Mouse (Mus musculus): ENCODE measurements around the gene Eno4. TPM values are rescaled to one million over a fixed set of nuclear protein-coding genes. Genes with fewer than 3 reads are reported as not detected.
A peak's percentile ranks its signal among the peaks of the same experiment; 100 is the strongest.
"Not testable (repeated sequence)": the region's sequence is repeated elsewhere in the genome, so short reads cannot be mapped to it uniquely, and the experiment has no call there.

The Eno4 gene
- total RNA-seq (2017) = not detected in 3 replicates

- ATAC-seq (replicated peaks; ENCODE audit: insufficient number of reproducible peaks, low FRiP score, low TSS enrichment, poor library complexity, severe bottlenecking) = peak; percentile 63; the same call in 1 of the 2 replicates
Observed at GRCm38 (mm10) chr19:58942841-58943828, at the start of gene Eno4, which contains the start of gene Hspa12a. TSS of gene Eno4 (plus strand) at chr19:58943425. TSS of gene Hspa12a (minus strand) at chr19:58943654.

GRCm38 (mm10) chr19:58896216-58896615 is 47.0 kb upstream of the Eno4 start:
- no peak for ATAC-seq (replicated peaks; ENCODE audit: insufficient number of reproducible peaks, low FRiP score, low TSS enrichment, poor library complexity, severe bottlenecking)

- ATAC-seq (replicated peaks; ENCODE audit: insufficient number of reproducible peaks, low FRiP score, low TSS enrichment, poor library complexity, severe bottlenecking) = not testable (repeated sequence)
Observed at GRCm38 (mm10) chr19:58900471-58900870, 42.8 kb upstream of the Eno4 start.

DNA sequence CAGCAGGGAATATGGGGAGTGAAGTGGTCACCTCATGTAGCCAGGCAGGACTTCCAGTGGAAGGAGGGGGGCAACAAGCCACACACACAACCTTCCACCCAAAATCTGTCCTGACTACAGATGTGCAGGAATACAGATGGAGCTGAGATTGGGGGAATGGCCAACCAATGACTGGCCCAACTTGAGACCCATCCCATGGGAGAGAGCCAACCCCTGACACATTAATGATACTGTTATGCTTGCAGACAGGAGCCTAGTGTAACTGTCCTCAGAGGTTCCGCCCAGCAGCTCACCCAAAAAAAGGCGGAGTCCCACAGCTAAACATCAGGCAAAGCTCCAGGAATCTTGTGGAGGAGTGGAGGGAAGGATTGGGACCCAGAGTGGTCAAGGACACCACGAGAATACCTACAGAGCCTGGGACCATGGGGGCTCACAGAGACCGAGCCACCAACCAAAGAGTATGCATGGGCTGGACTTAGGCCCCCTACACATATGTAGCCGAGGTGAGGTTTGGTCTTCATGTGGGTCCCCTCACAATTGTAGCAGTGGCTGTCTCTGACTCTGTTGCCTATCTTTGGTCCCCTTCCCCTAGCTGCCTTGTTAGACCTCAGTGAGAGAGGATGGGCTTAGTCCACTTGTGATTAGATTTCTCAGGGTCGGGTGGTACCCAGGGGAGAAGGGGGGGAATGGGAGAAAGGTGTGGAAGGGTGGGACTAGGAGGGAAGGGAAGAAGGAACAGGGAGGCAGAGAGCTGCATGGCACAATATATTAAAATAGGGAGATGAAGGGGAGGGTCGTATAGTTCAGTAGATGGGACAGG is 39.9 kb upstream of the Eno4 start:
- no peak for ATAC-seq (replicated peaks; ENCODE audit: insufficient number of reproducible peaks, low FRiP score, low TSS enrichment, poor library complexity, severe bottlenecking)

GRCm38 (mm10) chr19:58903899-58904327 is 39.3 kb upstream of the Eno4 start:
- ATAC-seq (replicated peaks; ENCODE audit: insufficient number of reproducible peaks, low FRiP score, low TSS enrichment, poor library complexity, severe bottlenecking) = no peak; the same call in 1 of the 2 replicates

DNA sequence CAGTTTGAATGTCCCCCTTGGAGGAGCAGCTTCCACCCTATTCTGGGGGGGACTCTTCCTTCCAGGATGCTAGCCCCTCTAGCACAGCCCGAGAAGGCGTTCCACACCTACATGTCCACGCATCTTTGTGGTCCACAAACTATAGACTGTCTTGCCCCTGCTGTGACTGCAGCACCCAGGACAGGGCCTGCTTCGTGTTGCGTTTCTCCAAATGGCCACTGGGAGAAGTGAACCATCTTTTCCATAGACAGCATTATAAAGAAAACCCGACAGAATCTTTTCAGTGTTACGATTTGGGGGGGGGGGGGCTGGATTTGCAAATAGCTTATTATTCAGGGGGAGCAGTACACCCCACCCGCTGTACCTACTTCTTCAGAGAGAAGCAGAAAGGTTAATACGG is 36.5 kb upstream of the Eno4 start:
- no peak for ATAC-seq (replicated peaks; ENCODE audit: insufficient number of reproducible peaks, low FRiP score, low TSS enrichment, poor library complexity, severe bottlenecking)

DNA sequence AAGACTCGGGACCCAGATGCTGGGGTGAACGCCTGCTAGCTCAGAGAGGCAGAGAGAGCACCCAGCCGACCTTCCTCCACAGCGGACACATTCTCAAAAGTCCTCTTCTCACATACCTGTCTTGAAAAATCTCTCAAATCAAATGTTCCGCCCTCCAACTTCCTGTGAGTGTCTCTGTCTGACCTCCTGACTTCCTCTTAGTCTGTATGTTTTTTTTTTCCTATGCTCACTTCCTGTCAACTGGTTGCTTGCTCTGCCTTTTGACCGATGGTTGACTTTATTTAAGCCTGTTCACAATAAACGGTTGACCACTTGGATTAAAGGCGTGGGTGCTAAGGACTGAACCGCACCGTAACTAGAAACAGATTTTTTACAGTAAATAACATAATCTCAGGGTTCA is 35.2 kb upstream of the Eno4 start:
- no peak for ATAC-seq (replicated peaks; ENCODE audit: insufficient number of reproducible peaks, low FRiP score, low TSS enrichment, poor library complexity, severe bottlenecking)

- ATAC-seq (replicated peaks; ENCODE audit: insufficient number of reproducible peaks, low FRiP score, low TSS enrichment, poor library complexity, severe bottlenecking) = no peak
Observed at GRCm38 (mm10) chr19:58910941-58911368, 32.3 kb upstream of the Eno4 start.

DNA sequence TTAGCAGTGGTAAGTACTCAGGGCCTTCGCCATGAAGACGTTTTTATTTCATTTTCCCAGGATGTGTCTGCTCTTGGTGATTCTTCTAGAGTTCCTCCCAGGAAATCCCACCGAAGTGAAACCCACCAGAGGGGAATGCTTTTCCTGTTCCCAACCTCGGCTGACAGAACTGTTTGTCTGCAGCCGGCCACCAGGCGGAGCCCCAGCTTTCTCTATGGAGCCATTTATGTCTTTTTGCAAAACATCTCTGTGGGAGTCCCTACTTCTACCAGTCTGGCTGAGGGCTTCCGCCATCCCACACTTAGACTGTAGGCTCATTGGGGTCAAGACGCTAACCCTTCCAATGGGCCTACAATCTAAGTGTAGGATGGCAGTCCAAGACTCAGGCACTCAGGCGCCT is 31.8 kb upstream of the Eno4 start:
- no peak for ATAC-seq (replicated peaks; ENCODE audit: insufficient number of reproducible peaks, low FRiP score, low TSS enrichment, poor library complexity, severe bottlenecking)

GRCm38 (mm10) chr19:58913301-58913700 is 29.9 kb upstream of the Eno4 start:
- ATAC-seq (replicated peaks; ENCODE audit: insufficient number of reproducible peaks, low FRiP score, low TSS enrichment, poor library complexity, severe bottlenecking) = no peak

GRCm38 (mm10) chr19:58918597-58918996 is 24.6 kb upstream of the Eno4 start:
- ATAC-seq (replicated peaks; ENCODE audit: insufficient number of reproducible peaks, low FRiP score, low TSS enrichment, poor library complexity, severe bottlenecking) = no peak

GRCm38 (mm10) chr19:58919148-58919547 is 24.1 kb upstream of the Eno4 start:
- no peak for ATAC-seq (replicated peaks; ENCODE audit: insufficient number of reproducible peaks, low FRiP score, low TSS enrichment, poor library complexity, severe bottlenecking)

DNA sequence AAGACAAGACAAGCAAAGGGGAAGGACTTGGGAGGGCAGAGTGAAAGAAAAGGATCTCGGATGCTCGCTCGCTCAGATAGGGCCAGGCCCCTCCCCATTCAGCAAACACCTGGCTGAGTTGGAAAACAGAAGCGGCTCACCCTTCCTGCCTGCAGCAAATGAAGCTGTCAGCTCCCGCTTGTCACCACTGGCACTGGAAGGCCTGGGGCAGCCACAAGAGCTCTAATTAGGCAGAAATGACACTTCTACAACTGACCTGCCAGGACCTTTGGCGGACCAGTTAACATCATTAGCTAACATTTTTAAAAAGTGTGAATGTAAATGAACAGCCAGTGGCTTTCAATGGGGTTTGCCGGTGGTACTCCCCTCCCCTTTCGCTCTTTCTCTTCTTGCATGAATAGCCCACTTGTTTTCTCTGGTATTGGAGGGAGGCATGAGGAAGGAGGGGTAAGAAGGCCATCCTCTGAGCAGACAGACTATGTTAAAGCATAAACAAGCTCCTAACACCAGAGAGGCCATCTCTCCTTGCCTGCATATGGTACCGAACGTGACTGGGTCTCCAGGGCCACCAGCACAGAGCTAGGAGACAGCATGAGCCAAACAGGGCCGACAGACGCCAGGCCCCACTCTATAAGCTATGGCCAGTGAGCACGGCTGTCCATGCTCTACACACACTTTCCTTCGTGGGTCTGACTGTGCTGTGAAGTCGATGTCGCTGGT is 12.0 kb upstream of the Eno4 start:
- ATAC-seq (replicated peaks; ENCODE audit: insufficient number of reproducible peaks, low FRiP score, low TSS enrichment, poor library complexity, severe bottlenecking) = no peak

DNA sequence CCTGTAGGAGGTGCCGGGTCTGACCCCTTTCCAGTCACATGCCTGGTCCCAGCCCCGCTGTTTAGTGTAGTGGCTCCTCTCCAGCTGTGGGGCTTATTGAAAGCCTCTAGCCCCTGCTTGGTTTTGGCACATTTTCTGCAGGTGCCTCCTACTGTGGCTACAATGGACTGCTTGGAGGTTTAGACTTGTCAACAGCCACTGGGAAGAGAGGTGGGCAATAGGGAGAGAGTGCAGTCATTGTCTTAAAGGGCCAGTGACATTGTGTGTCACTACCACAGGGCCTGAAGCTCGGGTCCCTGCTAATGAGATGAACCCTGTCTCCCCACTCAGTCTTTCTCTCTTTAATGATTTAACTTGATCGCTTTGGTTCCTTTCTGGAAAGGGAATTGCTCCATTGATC is 10.2 kb upstream of the Eno4 start:
- ATAC-seq (replicated peaks; ENCODE audit: insufficient number of reproducible peaks, low FRiP score, low TSS enrichment, poor library complexity, severe bottlenecking) = no peak

DNA sequence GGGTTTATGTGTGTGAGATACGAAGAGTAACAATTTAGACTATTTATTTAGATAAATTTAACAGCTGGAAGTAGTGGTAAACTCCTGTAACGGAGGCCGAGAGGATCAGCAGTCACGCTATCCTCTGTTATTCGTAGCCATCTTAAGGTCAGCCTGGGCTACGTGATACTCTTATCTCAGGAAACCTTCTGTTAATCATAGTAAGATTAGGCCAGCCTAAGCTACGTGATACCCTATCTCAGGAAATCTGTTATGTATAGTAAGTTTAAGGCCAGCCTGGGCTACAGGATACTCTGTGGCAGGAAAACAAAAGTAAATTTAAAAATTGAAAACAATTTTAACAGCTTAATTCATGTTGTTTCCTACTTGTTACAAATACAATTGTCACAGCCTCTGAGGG is 2.7 kb downstream of the Eno4 start:
- no peak for ATAC-seq (replicated peaks; ENCODE audit: insufficient number of reproducible peaks, low FRiP score, low TSS enrichment, poor library complexity, severe bottlenecking)

DNA sequence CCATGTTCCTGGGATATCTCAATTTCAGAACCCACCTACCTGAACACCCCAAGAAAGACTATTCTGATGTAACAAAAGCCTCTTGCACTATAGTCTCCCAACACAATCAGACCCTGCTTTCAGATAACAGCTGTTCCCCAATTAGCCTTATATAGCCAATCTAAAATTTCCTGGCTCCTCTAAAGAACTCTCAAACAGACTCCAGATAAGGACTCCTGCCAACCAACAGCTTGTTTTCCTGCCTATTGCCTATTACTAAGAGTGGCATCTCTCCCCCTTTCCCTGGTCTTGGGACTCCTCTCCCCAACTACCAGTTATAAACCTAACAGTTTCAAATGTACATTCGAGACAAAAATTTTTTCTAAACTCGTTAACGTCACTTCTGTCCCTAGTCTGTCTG is 8.3 kb downstream of the Eno4 start:
- ATAC-seq (replicated peaks; ENCODE audit: insufficient number of reproducible peaks, low FRiP score, low TSS enrichment, poor library complexity, severe bottlenecking) = no peak

GRCm38 (mm10) chr19:58952236-58952635 is 9.0 kb downstream of the Eno4 start:
- ATAC-seq (replicated peaks; ENCODE audit: insufficient number of reproducible peaks, low FRiP score, low TSS enrichment, poor library complexity, severe bottlenecking) = no peak

- ATAC-seq (replicated peaks; ENCODE audit: insufficient number of reproducible peaks, low FRiP score, low TSS enrichment, poor library complexity, severe bottlenecking) = no peak
Observed at GRCm38 (mm10) chr19:58954779-58955178, 11.6 kb downstream of the Eno4 start.

DNA sequence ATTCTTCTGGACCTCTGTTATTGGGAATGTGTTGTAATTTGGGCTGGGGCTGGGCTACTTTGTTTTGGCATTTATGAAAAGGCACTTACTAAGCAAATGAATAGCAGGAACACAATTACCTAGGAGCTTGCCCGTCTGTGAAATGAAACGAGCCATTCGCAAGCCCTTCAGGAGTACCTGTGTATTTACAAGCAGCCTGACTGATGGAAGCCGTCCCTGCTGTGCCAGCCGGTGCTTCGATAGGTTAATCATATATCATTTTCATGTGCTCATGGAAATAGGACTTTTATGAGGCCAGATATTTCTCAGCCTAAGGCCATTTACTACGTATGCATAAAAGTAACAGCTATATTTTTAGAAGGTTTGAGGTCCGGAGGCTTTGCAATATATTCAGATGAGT is 19.8 kb downstream of the Eno4 start:
- ATAC-seq (replicated peaks; ENCODE audit: insufficient number of reproducible peaks, low FRiP score, low TSS enrichment, poor library complexity, severe bottlenecking) = no peak

Measured in monocyte, adult 5-6 weeks (primary cell).